Mouse (Mus musculus): ENCODE measurements around the gene Sema3b.

DNA sequence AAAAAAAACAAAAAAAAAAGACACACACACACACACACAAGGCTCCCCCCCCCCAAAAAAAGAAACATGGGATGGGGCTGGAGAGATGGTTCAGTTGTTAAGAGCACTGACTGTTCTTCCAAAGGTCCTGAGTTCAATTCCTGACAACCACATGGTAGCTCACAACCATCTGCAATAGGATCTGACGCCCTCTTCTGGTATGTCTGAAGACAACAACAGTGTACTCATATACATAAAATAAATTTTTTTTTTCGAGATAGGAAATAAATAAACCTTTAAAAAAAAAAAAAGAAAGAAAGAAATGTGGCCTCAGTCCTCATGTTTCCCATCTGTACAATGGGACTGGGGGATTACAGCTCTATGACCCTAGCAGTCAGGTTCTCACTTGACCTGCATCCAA lies 8.4 kb upstream of the Sema3b start:
- TF ChIP-seq CTCF (IDR thresholded peaks at IDR 0.05; ENCODE audit: extremely low read depth, insufficient read depth, insufficient read length, insufficient replicate concordance), result no peak
- TF ChIP-seq POLR2A (IDR thresholded peaks at IDR 0.05; ENCODE audit: low read depth, low read length), result no peak
